Mouse (Mus musculus) liver, embryonic 14.5 days (tissue): ENCODE results near the gene BC017158. TPM values are rescaled to one million over a fixed set of nuclear protein-coding genes. Genes with fewer than 3 reads are reported as not detected.

ENCODE experiments used
- ATAC-seq: fragments of 200-750 bp; cut with Nextera tagmentation; 2 replicates; pipeline ENCODE4 v1.8.0; 2017; ENCODE audit warnings: moderate number of reproducible peaks, mild to moderate bottlenecking, moderate library complexity; ENCODE audit not compliant: insufficient read depth
- DNase-seq, 3 experiments: peaks; one replicate each; pipeline ENCODE4 v3.0.0-alpha.2; 2012 to 2013; ENCODE audit warnings: low read depth in 3 of 3, low spot score in 3 of 3
- H3K27ac ChIP-seq: fragments of 300-500 bp; sonication (generic); 2 replicates; pipeline ENCODE4 v1.5.1; 2014; ENCODE audit warnings: moderate library complexity, mild to moderate bottlenecking, control low read depth, inconsistent platforms
- H3K27me3 ChIP-seq: fragments of 300-500 bp; sonication (generic); 2 replicates; pipeline ENCODE4 v1.6.1; 2014; ENCODE audit warnings: mild to moderate bottlenecking, low read length, moderate library complexity; ENCODE audit not compliant: control insufficient read depth, insufficient read depth
- H3K36me3 ChIP-seq: fragments of 300-500 bp; sonication (generic); replicated peaks from 2 replicates; pipeline ENCODE4 v1.6.1; 2014; ENCODE audit warnings: low read depth; ENCODE audit not compliant: control insufficient read depth, insufficient read depth
- H3K4me1 ChIP-seq, 2 experiments: fragments of 200-500 bp in 1 of 2; fragments of 300-500 bp in 1 of 2; sonication (generic) in 1 of 2; replicated peaks; 2 replicates each; pipeline ENCODE4 v1.6.1; 2012 to 2014; ENCODE audit warnings: antibody characterized with exemption in 1 of 2, inconsistent platforms in 1 of 2, low read length in 1 of 2; ENCODE audit not compliant: control insufficient read depth in 2 of 2, insufficient read depth in 2 of 2
- H3K4me2 ChIP-seq: fragments of 300-500 bp; sonication (generic); 2 replicates; pipeline ENCODE4 v1.6.1; 2014; ENCODE audit warnings: low read depth, mild to moderate bottlenecking, control low read depth, moderate library complexity
- H3K4me3 ChIP-seq, 2 experiments: fragments of 200-500 bp in 1 of 2; fragments of 300-500 bp in 1 of 2; sonication (generic) in 1 of 2; 2 replicates each; pipeline ENCODE4 v1.5.1; 2012 to 2014; ENCODE audit warnings: low read depth in 2 of 2, low read length in 2 of 2, mild to moderate bottlenecking in 2 of 2, control low read depth in 1 of 2, inconsistent platforms in 1 of 2, moderate library complexity in 1 of 2; ENCODE audit not compliant: insufficient read depth in 1 of 2
- H3K9ac ChIP-seq: fragments of 300-500 bp; sonication (generic); replicated peaks from 2 replicates; pipeline ENCODE4 v1.6.1; 2014; ENCODE audit warnings: mild to moderate bottlenecking, control low read depth, moderate library complexity
- H3K9me3 ChIP-seq: fragments of 300-500 bp; sonication (generic); 2 replicates; pipeline ENCODE4 v1.6.1; 2016; ENCODE audit warnings: low read length, mixed read lengths; ENCODE audit not compliant: control insufficient read depth
- CTCF ChIP-seq: IDR thresholded peaks from 2 replicates; pipeline ENCODE4 v1.5.1; 2016; ENCODE audit warnings: antibody characterized with exemption, low read depth, control low read depth
- EP300 ChIP-seq: IDR thresholded peaks from 2 replicates; pipeline ENCODE4 v1.6.1; 2016; ENCODE audit warnings: antibody characterized with exemption, low read depth
- WGBS: fragments of 180-500 bp; shearing (Covaris S2); extraction: QIAGEN DNeasy Blood & Tissue Kit; methylation state at CpG from one replicate; pipeline ENCODE4 v1.1.7; 2014; ENCODE audit not compliant: insufficient replicate concordance; 5-methylcytosine and 5-hydroxymethylcytosine counted together
- polyA plus RNA-seq, 2 experiments: library from polyadenylated mRNA; depleted of rRNA in 1 of 2; stranded (reverse) in 1 of 2; unstranded in 1 of 2; fragments of >200 nt; fragmentation: Nextera tagmentation in 1 of 2; extraction: Ambion mirVana in 1 of 2; gene quantifications; 2 replicates each; pipeline versions ENCODE4 v1.2.1 to v1.2.3; 2012 to 2014

The BC017158 gene
- polyA plus RNA-seq (2012; rRNA removed): 23.7 and 23.9 TPM in 2 replicates
- polyA plus RNA-seq (2014; fragmentation: Nextera tagmentation; extraction: Ambion mirVana): 16.9 and 17.7 TPM in 2 replicates

DNA sequence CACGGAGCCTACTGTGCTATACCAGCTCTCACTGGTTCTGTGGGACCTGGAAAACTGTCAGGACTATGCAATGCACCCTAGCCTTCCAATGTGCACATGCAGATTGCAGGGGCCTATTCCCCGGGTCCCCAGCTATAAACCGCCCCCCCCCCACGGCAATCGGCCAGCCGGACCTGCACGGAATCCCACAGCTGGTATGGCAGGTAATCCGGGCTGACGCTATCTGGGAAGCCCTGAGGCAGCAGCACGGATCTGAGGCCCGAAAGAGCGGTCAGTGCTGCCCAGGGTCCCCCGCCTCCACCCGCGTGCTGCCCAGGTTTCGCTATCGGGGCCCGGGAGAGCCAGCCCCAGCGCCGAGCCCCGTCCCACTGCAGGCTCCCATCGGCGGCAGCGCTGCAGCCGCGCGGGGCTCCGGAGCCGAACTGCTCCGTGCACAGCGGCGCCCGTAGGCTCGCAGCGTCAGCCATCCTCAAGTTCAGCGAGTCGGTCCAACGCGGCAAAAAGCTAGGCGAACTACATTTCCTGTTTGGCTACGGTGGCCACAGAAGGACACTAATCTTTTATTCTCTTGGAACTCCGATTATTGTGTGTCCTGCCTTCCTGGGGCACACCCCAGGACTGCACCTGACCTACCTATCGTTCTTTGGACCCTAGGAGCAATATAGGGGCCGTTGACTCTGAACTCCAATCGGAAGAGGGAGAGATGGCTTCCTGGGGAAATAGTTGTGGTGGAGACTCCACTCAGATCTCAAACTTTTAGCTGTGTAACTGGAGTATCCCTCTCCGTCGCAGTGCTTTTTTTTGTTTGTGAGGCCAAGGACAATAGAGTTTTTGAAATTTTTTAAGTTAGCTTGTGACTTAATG is at the start of gene BC017158:
TSS of gene BC017158 (minus strand) at position 554 of the 864 bp plus-strand sequence.
- under 1% methylated on average over 47 of the region's 47 CpGs for WGBS
- TF ChIP-seq EP300: no peak
- TF ChIP-seq CTCF: no peak
- Histone ChIP-seq H3K36me3 (peaks cover 14% of the 10 kb centered on the region), H3K4me3 (peak within 1 kb of the TSS; percentile 93 to 97), H3K9ac (peak within 1 kb of the TSS; percentile 84), H3K4me2 (peak within 1 kb of the TSS; percentile 87), H3K27ac (peak within 1 kb of the TSS; percentile 90), H3K9me3 (no peaks in the 10 kb centered on the region), H3K27me3 (no peaks in the 10 kb centered on the region), H3K4me1 (peaks cover 62 to 64% of the 10 kb centered on the region in 2 experiments)
- DNase-seq: peak; percentile 70 to 76 (median 75)
- peak; percentile 67 for ATAC-seq

DNA sequence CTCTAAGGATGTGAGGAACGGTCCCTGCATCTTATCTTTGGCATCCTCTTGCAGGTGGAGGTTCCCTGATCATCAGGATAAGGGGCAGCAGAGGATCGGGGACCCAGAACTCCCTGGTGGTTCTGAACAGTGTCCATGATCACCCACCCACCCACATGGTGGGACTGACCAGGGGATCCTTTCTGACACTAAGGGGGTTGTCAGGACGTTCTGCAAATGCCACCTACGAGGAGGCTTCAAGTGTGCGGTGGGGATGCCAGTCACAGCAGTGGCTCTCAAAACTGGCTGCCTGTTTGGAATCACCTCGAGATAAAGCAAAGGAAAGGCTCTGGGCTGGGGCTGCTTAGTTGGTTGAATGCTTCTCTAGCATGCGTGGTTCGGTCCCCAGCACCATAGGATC is 49.0 kb upstream of the BC017158 start:
- TF ChIP-seq EP300 (no peak), CTCF (no peak)
- H3K36me3 ChIP-seq: no peaks in the 10 kb centered on the region
- no peaks in the 10 kb centered on the region for H3K9me3 ChIP-seq
- DNase-seq: no peak
- no peaks in the 10 kb centered on the region for H3K27me3 ChIP-seq
- no peak for ATAC-seq
- no peak overlapping the region for H3K4me3 ChIP-seq
- no peak overlapping the region for H3K27ac ChIP-seq
- no peak overlapping the region for H3K9ac ChIP-seq
- H3K4me2 ChIP-seq: no peak overlapping the region
- no peaks in the 10 kb centered on the region for H3K4me1 ChIP-seq
- 51% methylated on average over 8 of the region's 8 CpGs for WGBS

DNA sequence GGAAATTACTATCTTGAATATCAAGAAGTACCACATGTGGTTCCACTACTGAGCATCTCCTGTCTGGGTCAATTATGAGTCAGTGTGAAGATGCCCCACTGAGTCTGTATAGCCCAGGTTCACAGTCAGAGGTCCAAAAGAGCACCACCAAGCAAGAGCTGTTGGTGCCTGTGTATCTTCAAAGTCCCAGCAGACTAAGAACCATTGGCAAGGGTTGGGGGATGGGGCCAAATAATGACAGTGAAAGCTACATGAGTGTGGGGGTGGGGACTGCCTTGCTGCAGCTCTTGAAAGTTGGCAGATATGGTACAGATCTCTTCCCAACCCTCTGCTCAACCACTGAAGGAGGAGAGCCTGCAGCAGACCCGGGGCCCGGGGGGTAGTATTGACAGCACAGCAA is 48.6 kb upstream of the BC017158 start:
- H3K4me2 ChIP-seq: no peak overlapping the region

DNA sequence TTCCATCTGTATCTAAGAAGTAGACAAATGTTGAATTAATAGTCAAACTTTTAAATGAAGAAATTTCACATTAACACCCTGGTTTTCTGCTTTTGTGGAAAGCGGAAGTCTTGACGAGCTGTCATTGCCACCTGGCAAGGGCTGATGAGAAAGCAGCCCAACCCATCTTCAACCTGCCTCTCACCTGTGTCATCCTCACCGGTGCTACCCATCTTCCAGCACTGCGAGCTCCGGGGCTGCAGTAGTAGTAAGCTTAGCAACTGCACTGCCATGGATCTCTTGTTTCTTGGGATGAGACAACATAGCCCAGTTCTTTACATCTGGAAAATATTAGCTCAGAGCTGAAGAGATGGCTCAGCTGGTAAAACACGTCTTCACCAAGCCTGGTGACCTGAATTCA is 47.7 kb upstream of the BC017158 start:
- Histone ChIP-seq H3K4me1 (no peaks in the 10 kb centered on the region), H3K4me2 (no peak overlapping the region), H3K36me3 (no peaks in the 10 kb centered on the region), H3K27ac (no peak overlapping the region), H3K9me3 (no peaks in the 10 kb centered on the region), H3K9ac (no peak overlapping the region), H3K27me3 (no peaks in the 10 kb centered on the region), H3K4me3 (no peak overlapping the region)
- WGBS: 63% methylated on average over 6 of the region's 6 CpGs
- ATAC-seq (no peak), DNase-seq (no peak)
- TF ChIP-seq EP300: no peak
- no peak for TF ChIP-seq CTCF

More for the DNA sequence above, 48.6 kb upstream of the BC017158 start:
- no peaks in the 10 kb centered on the region for H3K27me3 ChIP-seq
- no peak overlapping the region for H3K27ac ChIP-seq
- H3K9ac ChIP-seq: no peak overlapping the region
- H3K36me3 ChIP-seq: no peaks in the 10 kb centered on the region
- no peak for TF ChIP-seq CTCF
- no peak for TF ChIP-seq EP300
- no peaks in the 10 kb centered on the region for H3K9me3 ChIP-seq
- DNase-seq (no peak), ATAC-seq (no peak)
- no peak overlapping the region for H3K4me3 ChIP-seq
- WGBS: 59% methylated on average over 2 of the region's 2 CpGs
- no peaks in the 10 kb centered on the region for H3K4me1 ChIP-seq

DNA sequence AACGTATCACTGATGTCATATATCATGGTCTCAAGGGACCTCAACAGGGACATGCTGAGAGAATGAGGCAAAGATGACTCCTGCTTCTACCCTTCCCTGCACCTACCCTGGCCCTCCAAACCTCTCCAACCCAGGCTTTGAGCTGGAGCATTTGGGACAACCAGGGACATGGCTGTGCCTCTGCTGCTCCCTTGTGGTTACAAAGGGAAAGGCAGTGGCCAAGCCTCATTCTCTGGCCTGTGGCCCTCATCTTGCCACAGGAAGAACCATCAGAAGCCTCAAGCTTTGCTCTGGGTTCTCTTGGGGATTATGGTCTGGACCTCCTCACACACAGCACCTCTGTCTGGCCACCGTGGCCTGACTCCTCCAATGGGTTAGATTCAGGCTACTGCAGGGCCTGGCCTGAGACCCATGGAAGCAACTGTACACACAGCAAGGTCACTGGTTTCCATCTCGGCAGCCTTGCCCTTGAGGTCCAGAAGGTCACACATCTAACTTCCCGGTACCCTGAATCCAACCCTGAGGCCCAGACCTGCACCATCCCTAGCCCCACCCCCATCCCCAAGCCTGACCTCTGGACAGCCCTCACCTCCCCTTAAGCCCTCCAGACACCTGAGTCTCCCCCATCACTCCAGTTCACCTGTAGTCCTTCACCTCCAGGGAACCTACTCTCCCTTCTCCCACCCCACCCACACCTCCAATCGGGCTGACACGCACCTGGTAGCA is 47.1 kb upstream of the BC017158 start:
- Histone ChIP-seq H3K9me3 (no peaks in the 10 kb centered on the region), H3K4me3 (no peak overlapping the region), H3K9ac (no peak overlapping the region), H3K27me3 (no peaks in the 10 kb centered on the region; the same call in 1 of the 2 replicates), H3K27ac (no peak overlapping the region), H3K4me2 (no peak overlapping the region), H3K4me1 (no peaks in the 10 kb centered on the region), H3K36me3 (no peaks in the 10 kb centered on the region)
- ATAC-seq (peak; percentile 69), DNase-seq (peak; percentile 35 to 54 (median 39))
- 50% methylated on average over 6 of the region's 6 CpGs for WGBS
- TF ChIP-seq CTCF (peak; percentile 100), EP300 (no peak)
